Mouse (Mus musculus) activated CD4-positive, CD25-positive, alpha-beta regulatory T cell, adult 4 months (primary cell): ENCODE results near the gene Hcar1. TPM values are rescaled to one million over a fixed set of nuclear protein-coding genes. Genes with fewer than 3 reads are reported as not detected.

Experiments
- ATAC-seq: one replicate; pipeline ENCODE4 v1.8.0; 2017
- polyA plus RNA-seq, 2 experiments: library from polyadenylated mRNA; unstranded; fragments of 100-300 nt; shearing (Covaris generic); gene quantifications; one replicate each; pipeline ENCODE4 v1.2.1; 2017

Gene Hcar1
- polyA plus RNA-seq, 2 experiments from 2014 or later: not detected

DNA sequence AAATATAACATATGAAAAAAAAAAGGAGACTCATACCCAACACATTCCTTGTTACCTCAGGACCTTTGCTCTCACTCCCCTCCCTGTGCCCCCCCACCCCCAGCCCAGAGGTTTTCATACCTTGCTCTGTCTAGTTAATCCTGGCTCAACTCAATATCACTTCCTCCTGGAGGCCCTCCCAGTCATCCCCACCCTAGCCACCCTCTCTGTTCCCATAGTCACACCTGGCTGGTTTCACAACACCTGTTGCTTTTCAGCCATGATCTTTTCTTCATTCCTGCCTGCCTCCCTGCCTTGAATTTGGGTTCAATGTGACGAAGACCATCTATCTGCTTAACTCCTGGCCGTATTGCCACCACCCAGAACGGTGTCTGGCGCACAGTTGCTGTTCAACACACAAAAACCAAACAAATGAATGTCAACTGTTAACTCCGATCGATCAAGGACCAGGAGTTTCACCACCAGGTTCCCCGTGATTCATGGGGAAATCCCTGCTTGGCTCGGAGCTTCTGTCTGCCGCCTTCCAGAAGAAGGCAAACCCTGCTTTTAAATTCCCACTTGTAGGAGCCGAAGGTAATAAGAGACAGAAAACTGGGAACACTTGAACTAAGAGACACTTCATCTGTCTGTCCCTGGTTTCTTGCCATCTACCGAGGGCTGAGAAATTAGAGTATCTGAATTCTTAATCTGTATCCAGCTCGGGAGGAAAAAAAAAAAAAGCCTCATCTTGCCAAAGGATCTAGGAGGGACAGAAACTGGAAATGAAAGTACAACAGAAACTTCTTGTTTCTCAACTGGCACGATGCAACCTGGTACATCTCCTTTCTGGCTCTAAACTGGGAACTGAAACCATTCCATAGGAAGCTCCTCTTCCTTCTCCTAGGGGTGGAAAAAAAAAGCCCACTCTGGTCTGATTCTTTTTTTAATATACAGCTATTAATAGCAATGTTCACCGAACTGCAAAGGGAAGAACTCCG lies 17.2 kb downstream of the Hcar1 start:
- no peak for ATAC-seq

DNA sequence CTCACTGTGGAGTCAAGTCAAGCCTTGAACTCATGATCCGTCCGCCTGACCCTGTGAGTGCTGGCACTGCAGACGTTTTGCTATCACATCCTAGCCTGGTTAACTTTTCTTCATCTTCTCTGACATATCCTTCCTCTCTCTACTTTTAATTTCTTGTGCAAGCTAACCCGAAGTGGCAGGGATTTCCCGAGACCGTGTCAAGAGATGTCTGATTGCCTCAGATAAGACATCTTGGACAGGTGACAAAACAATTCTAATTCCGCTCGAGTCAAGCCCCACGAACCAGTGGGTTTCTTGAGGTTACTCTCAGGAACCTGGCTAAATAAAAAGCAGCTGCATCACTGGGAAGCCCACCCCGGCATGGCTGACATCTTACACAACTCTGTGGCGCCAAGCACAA lies 21.0 kb downstream of the Hcar1 start:
- ATAC-seq: no peak

DNA sequence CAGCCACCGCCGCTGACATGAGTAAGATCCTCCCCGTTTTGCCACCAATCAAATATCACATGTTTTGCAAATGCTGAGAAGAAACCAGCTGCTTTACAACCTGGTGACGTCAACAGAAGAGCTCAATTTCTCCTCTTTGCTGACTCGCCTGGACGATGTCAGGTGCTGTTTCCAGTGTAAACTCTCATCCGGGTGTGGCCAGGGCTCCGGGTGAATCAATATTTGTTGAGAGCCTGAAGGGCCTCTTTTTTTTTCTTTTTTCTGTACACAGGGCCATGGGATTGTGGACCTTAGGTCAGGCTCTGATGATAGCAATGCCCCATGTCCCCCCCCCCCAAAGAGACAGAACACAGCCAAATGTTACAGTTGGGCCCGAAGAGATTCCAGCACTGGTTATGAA lies 25.3 kb downstream of the Hcar1 start:
- ATAC-seq: no peak

GRCm38 (mm10) chr5:123853877-123854504 lies 25.8 kb downstream of the Hcar1 start:
- no peak for ATAC-seq

DNA sequence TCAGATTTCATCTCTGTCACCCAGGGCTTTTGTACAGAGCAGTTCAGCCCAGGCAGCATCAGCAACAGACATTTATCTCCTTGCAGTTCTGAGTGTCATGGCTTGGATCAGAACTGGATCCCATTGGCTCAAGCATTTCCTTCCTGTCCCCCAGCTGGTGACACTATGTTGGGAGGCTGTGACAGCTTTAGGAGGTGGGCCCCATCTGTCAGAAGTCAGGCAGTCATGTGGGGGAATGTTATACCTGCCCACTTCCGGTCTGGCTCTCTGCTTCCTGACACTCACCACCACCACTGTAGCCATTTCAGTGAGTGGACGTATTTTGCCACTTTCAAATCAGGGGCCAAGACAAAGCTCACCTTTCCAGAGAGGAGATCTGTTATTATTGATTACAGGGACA lies 28.4 kb downstream of the Hcar1 start:
- no peak for ATAC-seq

GRCm38 (mm10) chr5:123844316-123844715 lies 35.5 kb downstream of the Hcar1 start:
- ATAC-seq: no peak

GRCm38 (mm10) chr5:123843816-123844215 lies 36.0 kb downstream of the Hcar1 start:
- ATAC-seq: no peak

- no peak for ATAC-seq
Observed at GRCm38 (mm10) chr5:123842935-123843282, 36.9 kb downstream of the Hcar1 start.

DNA sequence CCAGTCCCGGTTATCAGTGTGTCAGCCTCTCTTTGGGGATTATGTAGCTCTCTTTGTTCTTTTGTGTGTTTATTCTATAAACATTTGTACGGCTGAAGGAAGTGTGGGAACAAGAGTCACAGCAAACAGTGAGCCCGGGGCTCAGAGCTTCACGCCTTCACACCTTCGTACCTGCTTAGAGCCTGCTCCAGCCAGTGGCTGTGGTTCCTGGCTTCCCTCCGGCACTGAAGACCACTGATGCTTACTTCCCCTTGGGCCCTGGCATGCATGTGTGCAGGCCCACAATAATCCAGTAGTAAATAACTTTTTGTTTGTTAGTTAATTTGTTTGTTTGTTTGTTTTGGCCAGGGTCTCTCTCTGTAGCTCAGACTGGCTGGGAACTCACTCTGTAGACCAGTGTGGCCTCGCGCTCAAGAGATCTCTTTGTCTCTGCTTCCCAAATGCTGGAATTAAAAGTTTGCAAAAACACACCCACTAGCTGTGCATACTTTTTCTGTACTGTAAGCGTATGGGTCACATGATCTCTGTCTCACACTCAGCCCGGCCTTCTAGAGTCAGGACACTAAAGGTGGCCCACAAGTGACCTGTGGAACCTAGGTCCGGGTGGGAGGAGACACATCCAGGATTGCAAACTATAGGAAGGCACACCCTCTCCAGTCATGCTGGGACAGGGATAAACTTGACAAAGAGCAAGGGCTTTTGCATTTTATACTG lies 37.4 kb downstream of the Hcar1 start:
- no peak for ATAC-seq

GRCm38 (mm10) chr5:123837371-123837770 lies 42.4 kb downstream of the Hcar1 start:
- ATAC-seq: no peak

- no peak for ATAC-seq
Observed at GRCm38 (mm10) chr5:123834836-123835235, 45.0 kb downstream of the Hcar1 start.

DNA sequence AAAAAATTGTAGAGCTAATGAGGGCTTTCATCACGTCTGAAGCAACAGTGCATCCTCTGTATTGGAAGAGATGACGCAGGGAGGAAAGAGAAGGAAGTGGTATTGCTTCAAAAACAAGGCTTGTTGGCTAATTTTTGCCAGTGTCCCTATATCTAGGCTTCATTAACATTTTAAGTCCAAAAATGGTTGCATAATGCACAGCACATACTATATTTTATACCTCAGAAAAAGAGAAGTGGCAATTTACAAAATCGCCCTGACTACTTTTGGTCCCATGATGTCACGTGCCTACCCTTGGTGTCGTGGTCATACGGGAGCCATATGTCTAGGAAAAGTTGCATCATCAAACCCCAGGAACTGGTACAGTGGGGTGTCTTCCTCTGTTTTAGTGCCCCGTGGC lies 47.5 kb downstream of the Hcar1 start:
- no peak for ATAC-seq

DNA sequence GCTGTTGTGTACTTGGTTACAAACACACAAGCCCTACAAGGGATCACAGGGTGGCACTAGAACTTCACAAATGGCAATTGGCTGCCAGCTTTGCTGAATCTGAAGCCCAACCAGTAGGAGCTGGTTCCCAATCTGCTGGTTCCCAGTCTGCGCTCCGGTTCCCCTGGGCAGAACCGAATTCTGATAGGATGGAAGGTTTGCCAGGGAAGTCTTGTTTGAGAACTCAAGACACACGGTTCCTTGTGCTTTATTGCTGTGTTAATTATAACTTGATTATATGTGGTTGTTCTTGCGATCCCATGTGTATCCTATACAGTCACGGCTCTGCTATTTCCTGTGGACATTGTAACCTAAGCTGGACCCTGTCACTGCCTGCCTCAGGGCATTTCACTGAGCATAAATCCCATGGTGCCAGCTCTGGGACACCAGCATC lies 52.1 kb downstream of the Hcar1 start:
- ATAC-seq: no peak

Other genes starting within 250 kb of the Hcar1 start
- 10 to 100 TPM; 43.3 to 49.8 TPM for gene Clip1, start 195.4 kb downstream of the Hcar1 start, polyA plus RNA-seq
- gene Zcchc8, start 158.9 kb downstream of the Hcar1 start, polyA plus RNA-seq: 10 to 100 TPM; 55.2 to 55.4 TPM
- gene Rsrc2, start 130.6 kb downstream of the Hcar1 start, polyA plus RNA-seq: 100 to 1,000 TPM; 149 to 161 TPM
- 1 to 10 TPM; 5.5 to 8.9 TPM for gene Kntc1, start 130.3 kb downstream of the Hcar1 start, polyA plus RNA-seq
- not detected for gene Hcar2, start 14.5 kb downstream of the Hcar1 start, polyA plus RNA-seq
- gene Denr, start 27.2 kb upstream of the Hcar1 start, polyA plus RNA-seq: 10 to 100 TPM; 81.2 to 84.6 TPM
- gene Gm43518, start 47.4 kb upstream of the Hcar1 start, polyA plus RNA-seq: 1 to 10 TPM; 3.1 to 3.7 TPM
- 1 to 10 TPM; 6.1 to 6.9 TPM for gene Ccdc62, start 50.7 kb upstream of the Hcar1 start, polyA plus RNA-seq
- gene Hip1r, start 93.6 kb upstream of the Hcar1 start, polyA plus RNA-seq: 10 to 100 TPM in 1 of 2 experiments, 1 to 10 TPM in 1; 9.9 to 12.9 TPM
- gene Vps37b, start 152.2 kb upstream of the Hcar1 start, polyA plus RNA-seq: 10 to 100 TPM; 17.6 to 22.8 TPM
- 10 to 100 TPM; 12.0 to 23.4 TPM for gene Abcb9, start 215.8 kb upstream of the Hcar1 start, polyA plus RNA-seq
- gene Ogfod2, start 232.3 kb upstream of the Hcar1 start, polyA plus RNA-seq: 10 to 100 TPM; 16.3 to 21.2 TPM
- 10 to 100 TPM; 59.1 to 76.7 TPM for gene Arl6ip4, start 236.1 kb upstream of the Hcar1 start, polyA plus RNA-seq